Mouse (Mus musculus) CD4-positive helper T cell, adult 2 months (primary cell): ENCODE results near the gene Tinf2.
A peak's percentile ranks its signal among the peaks of the same experiment; 100 is the strongest.

Source experiments
- DNase-seq: peaks from one replicate; pipeline ENCODE4 v3.0.0-alpha.2; 2012; ENCODE audit warnings: low read depth, missing footprints, low spot score

The Tinf2 gene

DNA sequence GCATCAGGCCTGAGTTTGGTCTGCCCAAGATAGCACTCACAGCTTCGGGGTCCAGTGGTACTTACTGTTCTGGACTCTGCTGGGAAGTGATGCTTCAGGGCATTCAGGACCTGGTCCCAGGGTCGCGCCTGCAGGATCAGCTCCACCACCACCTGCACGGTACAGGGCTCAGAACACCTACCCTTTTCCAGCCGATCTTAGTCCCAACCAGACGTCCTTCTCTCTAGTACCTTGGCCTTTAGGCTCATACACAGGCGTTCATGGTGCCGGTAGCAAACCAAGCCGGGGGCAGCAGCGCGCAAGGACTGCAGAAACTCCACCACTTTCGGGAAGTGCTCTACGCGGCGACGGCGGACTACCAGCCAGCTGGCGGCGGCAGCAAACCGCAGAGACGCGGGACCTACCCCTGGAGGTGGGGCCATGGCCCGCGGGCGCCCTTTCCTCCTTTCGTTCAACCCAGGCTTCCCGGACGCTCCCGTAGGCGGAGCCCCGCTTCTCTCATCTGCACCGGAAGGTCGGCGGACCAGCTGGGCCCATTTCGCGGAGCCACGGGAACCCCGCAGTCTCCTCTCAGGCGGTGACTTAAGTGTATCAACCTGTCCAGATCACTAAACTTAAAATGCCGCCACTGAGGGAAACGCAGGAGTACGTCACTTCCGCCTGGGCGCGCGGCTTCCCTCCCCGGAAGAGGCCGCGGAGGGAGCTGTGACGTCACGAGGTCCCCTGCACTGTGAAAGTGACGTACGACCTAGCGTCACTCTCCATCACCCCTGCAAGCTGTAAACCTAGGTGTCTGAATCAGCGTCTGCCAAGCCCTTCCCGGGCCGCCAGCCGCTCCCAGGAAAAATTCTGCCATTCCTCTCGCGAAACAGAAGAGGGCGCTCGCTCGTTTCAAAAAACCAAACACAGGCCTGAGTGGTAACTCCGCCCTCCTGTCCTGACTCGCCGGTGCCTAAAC, at the start of gene Tinf2:
Gene Tinf2 (minus strand): TSS at position 661 of the 958 bp plus-strand sequence.
- DNase-seq: peak; percentile 99

GRCm38 (mm10) chr14:55730531-55731032, 49.0 kb upstream of the Tinf2 start:
- no peak for DNase-seq

DNA sequence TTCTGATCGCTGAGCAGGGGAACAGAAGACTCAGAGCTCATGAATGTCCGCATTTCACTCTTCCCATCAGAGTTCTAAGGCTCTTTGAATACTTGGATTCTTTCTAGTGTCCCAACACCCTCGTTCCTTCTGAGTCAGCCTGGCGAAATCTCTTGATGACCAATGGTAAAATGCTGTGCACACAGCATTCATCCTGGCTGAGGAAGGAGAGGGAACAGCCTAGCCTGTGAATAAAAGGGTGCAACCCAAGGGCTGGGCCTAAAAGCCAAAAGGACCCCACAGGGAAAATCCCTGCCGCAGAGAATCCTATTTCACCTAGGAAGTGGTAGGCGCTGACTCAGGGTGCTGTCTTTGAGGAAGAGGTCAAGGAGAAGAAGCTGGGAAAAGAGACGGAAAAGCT, 48.5 kb upstream of the Tinf2 start:
- no peak for DNase-seq

DNA sequence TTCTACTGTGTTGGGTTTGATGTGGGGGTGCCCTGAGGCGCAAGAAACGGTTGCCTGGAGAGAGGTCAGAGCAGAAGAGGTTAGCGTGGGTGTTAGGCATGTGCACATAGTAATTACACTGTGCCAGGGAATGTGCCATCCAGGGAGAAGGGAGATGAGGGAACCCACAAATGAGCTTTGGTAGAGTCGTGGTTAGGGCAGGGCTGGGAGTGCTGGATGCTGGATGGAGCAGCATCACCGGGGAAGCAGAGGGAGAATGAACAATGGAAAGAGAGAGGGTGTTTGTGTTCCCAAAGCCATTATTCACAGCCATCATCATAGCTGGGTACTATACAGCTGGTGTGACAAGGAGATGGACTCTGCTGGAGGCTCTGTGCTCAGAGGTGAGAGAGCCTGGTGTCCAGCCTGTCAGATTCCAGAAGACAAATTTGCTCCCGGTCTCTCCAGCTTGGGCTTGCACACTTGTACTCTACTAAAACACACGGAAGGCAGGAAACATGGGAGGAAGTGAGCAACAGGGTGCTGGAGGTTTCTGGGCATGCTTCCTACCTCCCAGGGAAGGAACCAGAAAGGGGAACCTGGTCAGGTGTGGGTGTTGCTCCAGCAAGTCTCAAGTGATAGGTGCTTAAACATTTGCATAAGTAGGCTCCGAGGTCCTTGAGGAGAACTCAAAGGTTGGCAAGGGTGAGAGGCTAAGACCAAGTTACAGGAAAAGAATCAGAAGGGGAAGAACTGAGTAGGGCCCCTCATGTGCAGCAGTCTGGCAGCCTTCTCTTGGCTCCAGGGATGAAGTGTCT, 46.5 kb upstream of the Tinf2 start:
- no peak for DNase-seq

DNA sequence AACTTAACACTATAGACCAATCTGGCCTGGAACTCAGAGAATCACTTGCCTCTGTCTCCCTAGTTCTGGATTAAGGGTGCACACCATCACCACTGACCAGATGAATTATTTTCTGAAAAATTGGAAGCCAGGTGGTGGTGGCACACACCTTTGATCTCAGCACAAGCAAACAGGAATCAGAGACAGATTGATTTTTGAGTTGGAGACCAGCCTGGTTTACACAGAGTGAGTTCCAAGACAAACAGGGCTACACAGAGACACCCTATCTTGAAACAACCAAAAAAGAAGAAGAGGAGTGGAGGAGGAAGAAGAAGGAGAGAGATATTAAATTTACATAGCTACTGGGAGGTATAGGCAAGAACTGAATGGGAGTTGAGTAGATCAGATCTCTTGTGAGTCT, 44.6 kb upstream of the Tinf2 start:
- DNase-seq: no peak

GRCm38 (mm10) chr14:55724411-55724871, 42.8 kb upstream of the Tinf2 start:
- DNase-seq: peak; percentile 95

GRCm38 (mm10) chr14:55723433-55723832, 41.8 kb upstream of the Tinf2 start:
- DNase-seq: no peak

DNA sequence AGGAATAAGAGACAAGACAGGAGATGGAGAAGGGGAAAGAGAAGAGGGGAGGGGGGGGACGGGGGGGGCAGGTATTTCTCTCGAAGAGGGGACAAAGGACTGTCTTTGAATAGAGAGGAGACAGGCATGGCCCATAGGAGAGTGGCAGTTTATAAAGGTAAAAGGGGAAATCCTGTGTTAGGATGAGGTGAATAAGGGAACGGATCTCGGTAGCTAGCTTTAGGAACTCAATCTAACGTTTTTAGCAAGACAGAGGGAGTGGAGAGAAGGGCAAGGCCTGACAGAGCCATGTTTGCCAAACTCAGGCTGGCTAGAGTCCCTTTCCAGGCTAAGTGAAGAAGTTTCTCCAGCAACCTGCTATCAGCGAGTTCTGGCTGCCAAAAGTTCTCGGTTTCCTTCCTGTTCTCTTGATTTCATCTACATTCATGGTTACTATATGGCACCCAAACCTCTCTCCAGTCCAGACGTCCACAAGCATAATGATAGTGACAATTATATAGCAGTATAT, 40.9 kb upstream of the Tinf2 start:
- DNase-seq: no peak

- peak; percentile 96 for DNase-seq
Observed at GRCm38 (mm10) chr14:55721700-55722437, 40.2 kb upstream of the Tinf2 start, which contains the start of gene Rabggta. Gene Rabggta, minus strand, starts transcription at chr14:55722263.

- DNase-seq: no peak
Observed at GRCm38 (mm10) chr14:55721076-55721475, 39.5 kb upstream of the Tinf2 start.

GRCm38 (mm10) chr14:55720666-55721065, 39.0 kb upstream of the Tinf2 start:
- no peak for DNase-seq

- DNase-seq: no peak
Observed at GRCm38 (mm10) chr14:55719737-55720136, 38.1 kb upstream of the Tinf2 start.

DNA sequence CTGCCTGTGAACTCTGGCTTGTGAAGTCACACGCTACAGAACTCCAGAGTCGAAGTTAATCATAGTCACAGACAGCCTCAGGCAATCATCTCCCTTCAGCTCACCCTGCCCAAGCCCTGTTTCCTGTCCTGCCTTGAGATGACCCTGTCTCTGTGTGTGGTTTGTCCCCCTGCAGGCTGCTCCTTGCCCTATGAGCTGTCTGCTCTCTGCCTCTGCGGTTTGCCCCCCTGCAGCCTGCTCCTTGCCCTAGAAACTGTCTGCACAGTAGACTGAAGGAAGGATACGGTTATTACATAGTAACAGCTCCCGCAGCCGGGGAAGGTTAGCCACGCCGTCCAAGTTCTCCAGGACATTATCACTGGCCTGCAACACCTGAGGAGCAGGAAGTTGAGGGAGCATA, 35.3 kb upstream of the Tinf2 start:
- no peak for DNase-seq

DNA sequence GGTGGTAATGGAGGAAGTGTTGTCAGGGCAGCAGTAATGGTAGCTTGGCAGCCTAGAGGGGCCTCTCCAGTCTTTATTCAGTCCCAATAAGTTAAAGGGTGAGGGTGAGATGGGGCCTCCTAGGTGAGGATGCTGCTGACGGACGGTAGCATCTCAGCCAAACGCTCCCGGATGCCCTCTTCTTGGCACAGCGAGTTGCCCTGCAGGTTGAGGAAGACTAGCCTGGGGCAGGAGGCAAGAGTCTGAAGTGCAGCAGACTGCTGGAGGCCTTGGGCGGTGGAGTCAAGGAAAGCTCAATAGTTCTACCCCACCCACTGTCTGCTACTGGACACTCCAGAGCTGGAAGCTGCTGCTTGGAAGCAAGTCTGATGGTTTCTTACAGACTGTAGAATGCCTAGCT, 34.7 kb upstream of the Tinf2 start:
- DNase-seq: no peak

- DNase-seq: no peak
Observed at GRCm38 (mm10) chr14:55714893-55715292, 33.3 kb upstream of the Tinf2 start.

GRCm38 (mm10) chr14:55713729-55714122, 32.1 kb upstream of the Tinf2 start, which contains the start of gene Tgm1:
Gene Tgm1, minus strand, starts transcription at chr14:55713926.
- DNase-seq: no peak

DNA sequence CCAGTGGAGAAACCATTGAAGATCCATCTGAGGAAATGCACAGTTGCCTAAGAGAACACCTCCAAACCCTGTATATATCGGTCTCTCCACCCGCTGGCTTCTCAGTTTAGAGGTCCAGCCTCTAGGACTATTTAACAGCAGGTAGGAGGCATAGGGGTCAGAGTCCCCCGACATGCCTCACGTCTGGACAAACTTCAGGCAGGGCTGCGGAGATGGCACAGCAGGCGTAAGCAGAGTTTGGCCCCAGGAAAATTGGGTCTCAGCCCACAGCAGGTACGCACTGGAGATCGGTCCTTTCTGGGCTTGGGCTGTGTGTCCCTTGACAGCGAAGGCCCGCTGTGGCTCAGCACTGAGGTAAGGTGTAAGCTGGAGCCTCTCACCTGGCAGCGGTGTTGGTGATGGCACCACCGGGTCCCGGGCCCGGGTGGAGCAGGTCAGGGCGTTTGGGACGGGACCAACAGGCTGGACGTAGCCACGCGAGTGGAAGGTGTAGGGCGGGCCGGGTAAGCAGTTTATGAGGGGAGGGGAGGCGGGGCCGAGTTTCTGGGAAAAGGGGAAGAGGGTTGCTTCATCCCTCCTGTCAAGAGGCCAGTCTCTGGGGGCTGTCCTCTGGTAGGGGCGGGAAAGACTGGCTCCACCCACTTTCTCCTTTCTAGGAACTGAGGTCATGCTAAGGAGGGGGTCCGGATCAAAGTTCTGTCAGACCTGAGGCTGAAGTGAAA, 31.5 kb upstream of the Tinf2 start:
- DNase-seq: no peak

GRCm38 (mm10) chr14:55711786-55712185, 30.2 kb upstream of the Tinf2 start:
- no peak for DNase-seq

- DNase-seq: no peak
Observed at GRCm38 (mm10) chr14:55709509-55709908, 27.9 kb upstream of the Tinf2 start.

DNA sequence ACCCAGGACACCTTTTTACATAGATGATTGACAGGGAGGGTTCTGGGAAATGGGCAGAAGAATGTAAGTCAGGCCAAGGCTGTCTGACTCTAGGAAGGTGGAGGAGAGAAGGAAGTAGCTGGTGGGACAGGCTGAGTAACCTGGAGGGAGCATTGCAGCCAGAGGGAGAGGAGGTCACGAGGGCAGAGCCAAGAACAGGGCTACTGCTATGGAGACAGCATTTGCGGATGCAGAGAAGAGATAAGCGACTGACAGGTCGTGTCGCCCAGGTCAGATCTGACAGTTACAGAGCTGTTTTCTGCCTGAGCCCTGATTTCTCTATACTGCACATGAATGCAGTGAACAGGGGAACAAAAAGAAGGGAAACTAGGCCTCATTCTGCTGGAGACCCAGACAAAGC, 25.8 kb upstream of the Tinf2 start:
- DNase-seq: no peak
